In the genomic region with DNA sequence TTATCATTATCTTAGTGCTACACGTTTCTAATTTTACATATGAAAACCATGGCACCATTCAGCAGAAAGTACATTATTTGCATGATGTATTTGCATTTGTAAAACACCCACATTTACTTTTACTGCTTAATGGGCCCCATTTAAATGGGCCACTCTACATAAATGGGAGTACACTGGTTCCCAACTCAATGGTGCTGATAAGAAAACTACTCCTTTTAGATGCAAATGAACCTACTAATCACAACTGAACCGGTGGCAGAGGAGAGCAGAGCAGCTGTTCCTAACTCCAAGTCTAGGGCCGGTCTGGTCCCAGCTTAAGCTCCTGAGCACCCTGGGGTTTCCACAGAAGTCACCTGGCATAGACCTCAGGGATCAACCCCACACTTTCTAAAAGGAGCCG, we compare ENCODE assay signal across 22 mouse cellular contexts.
DNase-seq lines count a peak whose midpoint lies in the region; ATAC-seq and TF ChIP-seq lines count a peak whose summit lies in the region.
"Had no signal": no experiment of that assay in that cellular context is flagged by ENCODE, and none has a peak within 500 bp of the region (broad histone marks: within the 10 kb centered on the region; RNA-seq: fewer than 3 reads in every experiment).

No protein-coding gene starts in this region.

- H3K27me3 ChIP-seq in hindbrain, embryonic 10.5 days (ENCODE audit: insufficient read depth, poor library complexity, severe bottlenecking): no peaks in the 10 kb centered on the region
- no peaks in the 10 kb centered on the region for H3K27me3 ChIP-seq in hindbrain, postnatal 0 days (ENCODE audit: insufficient read depth, low read length)
- peaks cover 79% of the 10 kb centered on the region for H3K27me3 ChIP-seq in E14TG2a.4 (ENCODE audit: insufficient read depth, low read length)
- H3K27me3 ChIP-seq: limb, embryonic 12.5 days; liver, embryonic 12.5 days; neural tube, embryonic 12.5 days had no signal

- no peak overlapping the region for H3K9ac ChIP-seq in hindbrain, postnatal 0 days (replicated peaks; ENCODE audit: low read length)
- H3K9ac ChIP-seq: limb, embryonic 12.5 days; liver, embryonic 12.5 days; lung, embryonic 14.5 days; neural tube, embryonic 12.5 days had no signal

- no peak for ATAC-seq in hindbrain, postnatal 0 days
- ATAC-seq in megakaryocyte-erythroid progenitor cell, adult 5-6 weeks (replicated peaks; ENCODE audit: low FRiP score, low TSS enrichment, poor library complexity, severe bottlenecking): 0 out of 2 replicates have a peak, but pooled peaks have one; percentile 38
- ATAC-seq: CD4-positive, CD25-positive, alpha-beta regulatory T cell, adult 4 months; liver, embryonic 12.5 days had no signal

- H3K36me3 ChIP-seq in hindbrain, embryonic 10.5 days: no peaks in the 10 kb centered on the region
- H3K36me3 ChIP-seq in hindbrain, postnatal 0 days (ENCODE audit: insufficient read depth, low read length): no peaks in the 10 kb centered on the region
- H3K36me3 ChIP-seq in E14TG2a.4 (ENCODE audit: insufficient read depth, low read length): 0 out of 2 replicates have a peak, but pooled peaks cover 8% of the 10 kb centered on the region
- H3K36me3 ChIP-seq: limb, embryonic 12.5 days; liver, embryonic 12.5 days; neural tube, embryonic 12.5 days had no signal

- H3K9me3 ChIP-seq in hindbrain, embryonic 10.5 days: no peaks in the 10 kb centered on the region
- no peaks in the 10 kb centered on the region for H3K9me3 ChIP-seq in hindbrain, postnatal 0 days (ENCODE audit: low read length)
- H3K9me3 ChIP-seq in E14TG2a.4 (ENCODE audit: low read length): no peaks in the 10 kb centered on the region
- H3K9me3 ChIP-seq: limb, embryonic 12.5 days; liver, embryonic 12.5 days; neural tube, embryonic 12.5 days had no signal

- no peak overlapping the region for H3K4me2 ChIP-seq in hindbrain, postnatal 0 days (ENCODE audit: low read depth, low read length)
- H3K4me2 ChIP-seq: limb, embryonic 12.5 days; liver, embryonic 12.5 days; lung, embryonic 14.5 days; neural tube, embryonic 12.5 days had no signal

- no peak for TF ChIP-seq CTCF in hindbrain, postnatal 0 days (IDR thresholded peaks at IDR 0.05; ENCODE audit: low read depth)
- TF ChIP-seq CTCF in E14TG2a.4 (conservative IDR thresholded peaks at IDR 0.05; ENCODE audit: low read length): no peak
- no peak for TF ChIP-seq CTCF in brain, embryonic 14.5 days (IDR thresholded peaks at IDR 0.05; ENCODE audit: borderline replicate concordance, extremely low read depth, insufficient read depth, insufficient read length)
- no peak for TF ChIP-seq CTCF in lung, adult 2 months (IDR thresholded peaks at IDR 0.05; ENCODE audit: insufficient read depth, low read length)

- DNase-seq in hindbrain, embryonic 10.5 days (ENCODE audit: low spot score): no peak
- DNase-seq in hindbrain, postnatal 0 days (ENCODE audit: low spot score): no peak
- DNase-seq in brain, embryonic 14.5 days (ENCODE audit: low read depth): peak; percentile 86
- DNase-seq in right cerebral cortex, adult 18-20 months: no peak
- no peak for DNase-seq in lung, adult 2 months
- DNase-seq in urinary bladder, postnatal 10 days (ENCODE audit: low spot score): no peak
- DNase-seq: adrenal gland, postnatal 36 days; cerebellum, adult 18-20 months; cerebellum, postnatal 25 days; gastrocnemius, adult 2 months; heart, adult 2 months; heart, postnatal 36 days; kidney, adult 11 months; lung, embryonic 14.5 days; lung, postnatal 4 days; thymus, postnatal 36 days had no signal

- no peak overlapping the region for H3K4me3 ChIP-seq in hindbrain, embryonic 10.5 days
- no peak overlapping the region for H3K4me3 ChIP-seq in hindbrain, postnatal 0 days (ENCODE audit: low read length)
- H3K4me3 ChIP-seq in E14TG2a.4 (replicated peaks; ENCODE audit: low read length): peak overlapping the region; percentile 27; the same call in 1 of the 2 replicates
- H3K4me3 ChIP-seq in lung, adult 2 months (replicated peaks; ENCODE audit: extremely low read depth, low read depth, low read length): no peak overlapping the region
- H3K4me3 ChIP-seq: gastrocnemius, adult 2 months; heart, adult 2 months; limb, embryonic 12.5 days; liver, embryonic 12.5 days; neural tube, embryonic 12.5 days had no signal

- no peak for TF ChIP-seq POLR2A in brain, embryonic 14.5 days (IDR thresholded peaks at IDR 0.05; ENCODE audit: borderline replicate concordance, extremely low read depth, insufficient read depth, insufficient read length, poor library complexity, severe bottlenecking)
- TF ChIP-seq POLR2A in lung, adult 2 months (IDR thresholded peaks at IDR 0.05; ENCODE audit: borderline replicate concordance, extremely low read depth, low read depth, low read length): no peak

- H3K4me1 ChIP-seq in hindbrain, embryonic 10.5 days (replicated peaks): peaks cover 70% of the 10 kb centered on the region
- peaks cover 26% of the 10 kb centered on the region for H3K4me1 ChIP-seq in hindbrain, postnatal 0 days (ENCODE audit: insufficient read depth, low read length)
- peaks cover 66% of the 10 kb centered on the region for H3K4me1 ChIP-seq in E14TG2a.4 (replicated peaks; ENCODE audit: low read depth, low read length)
- H3K4me1 ChIP-seq in lung, adult 2 months (ENCODE audit: control insufficient read depth, insufficient read depth, low read length): peaks cover 2% of the 10 kb centered on the region; the same call in 1 of the 2 replicates

- WGBS in hindbrain, embryonic 10.5 days: 23% methylated on average over 4 of the region's 4 CpGs
- WGBS in hindbrain, postnatal 0 days: 29% methylated on average over 4 of the region's 4 CpGs
- WGBS in lung, adult 2 months: 57% methylated on average over 4 of the region's 4 CpGs

- 0 out of 2 replicates have a peak overlapping the region, but pooled peaks have one; percentile 29 for H3K27ac ChIP-seq in hindbrain, embryonic 10.5 days
- H3K27ac ChIP-seq in hindbrain, postnatal 0 days: no peak overlapping the region
- H3K27ac ChIP-seq: gastrocnemius, adult 2 months; heart, adult 2 months; limb, embryonic 12.5 days; liver, embryonic 12.5 days; neural tube, embryonic 12.5 days had no signal
